Mouse (Mus musculus): ENCODE results near the gene Coro6. TPM values are rescaled to one million over a fixed set of nuclear protein-coding genes. Genes with fewer than 3 reads are reported as not detected.

Gene Coro6
- polyA plus RNA-seq, 1 experiment from 2014 or later, result 0.39 TPM

GRCm38 (mm10) chr11:77516553-77517425 lies 54.6 kb downstream of the Coro6 start:
- Histone ChIP-seq H3K27me3 (ENCODE audit: control insufficient read depth, insufficient read depth, low read length) (peaks cover 27% of the 10 kb centered on the region), H3K4me2 (replicated peaks; ENCODE audit: low read depth, low read length) (no peak overlapping the region), H3K36me3 (ENCODE audit: control insufficient read depth, insufficient read depth, low read length) (no peaks in the 10 kb centered on the region), H3K9me3 (ENCODE audit: control insufficient read depth, low read length) (no peaks in the 10 kb centered on the region), H3K27ac (ENCODE audit: low read depth, low read length) (no peak overlapping the region), H3K4me1 (ENCODE audit: control insufficient read depth, insufficient read depth, low read length) (peaks cover 23% of the 10 kb centered on the region), H3K4me3 (ENCODE audit: low read length) (no peak overlapping the region), H3K9ac (ENCODE audit: low read depth, low read length) (no peak overlapping the region)
- 51% methylated on average over 5 of the region's 5 CpGs for WGBS
- no peak for ATAC-seq (ENCODE audit: low FRiP score, low TSS enrichment)

- WGBS, result 76% methylated on average over 27 of the region's 27 CpGs
- Histone ChIP-seq H3K9me3 (ENCODE audit: control insufficient read depth, low read length) (no peaks in the 10 kb centered on the region), H3K4me1 (ENCODE audit: control insufficient read depth, insufficient read depth, low read length) (peaks cover 19% of the 10 kb centered on the region; the same call in 1 of the 2 replicates), H3K27ac (ENCODE audit: low read depth, low read length) (no peak overlapping the region), H3K9ac (ENCODE audit: low read depth, low read length) (no peak overlapping the region), H3K4me3 (ENCODE audit: low read length) (no peak overlapping the region), H3K4me2 (replicated peaks; ENCODE audit: low read depth, low read length) (no peak overlapping the region), H3K36me3 (ENCODE audit: control insufficient read depth, insufficient read depth, low read length) (no peaks in the 10 kb centered on the region), H3K27me3 (ENCODE audit: control insufficient read depth, insufficient read depth, low read length) (peaks cover 27% of the 10 kb centered on the region)
- ATAC-seq (ENCODE audit: low FRiP score, low TSS enrichment), result no peak
These were observed 56.0 kb downstream of the Coro6 start for GRCm38 (mm10) chr11:77518051-77518798.

GRCm38 (mm10) chr11:77519043-77519442 lies 56.8 kb downstream of the Coro6 start, which contains the start of gene Gm10392:
Gene Gm10392 (minus strand): TSS chr11:77519198.
- Histone ChIP-seq H3K4me1 (ENCODE audit: control insufficient read depth, insufficient read depth, low read length) (peaks cover 19% of the 10 kb centered on the region; the same call in 1 of the 2 replicates), H3K27ac (ENCODE audit: low read depth, low read length) (no peak within 1 kb of the TSS), H3K9me3 (ENCODE audit: control insufficient read depth, low read length) (no peaks in the 10 kb centered on the region), H3K9ac (ENCODE audit: low read depth, low read length) (no peak within 1 kb of the TSS), H3K4me3 (ENCODE audit: low read length) (no peak within 1 kb of the TSS), H3K36me3 (ENCODE audit: control insufficient read depth, insufficient read depth, low read length) (no peaks in the 10 kb centered on the region), H3K4me2 (replicated peaks; ENCODE audit: low read depth, low read length) (no peak within 1 kb of the TSS), H3K27me3 (ENCODE audit: control insufficient read depth, insufficient read depth, low read length) (peaks cover 27% of the 10 kb centered on the region)
- 71% methylated on average over 5 of the region's 5 CpGs for WGBS
- ATAC-seq (ENCODE audit: low FRiP score, low TSS enrichment), result no peak

Other genes starting within 250 kb of the Coro6 start
- gene Ssh2, start 246.1 kb upstream of the Coro6 start, polyA plus RNA-seq (2014; fragmentation: Nextera tagmentation; extraction: Ambion mirVana), result 5.8 and 10.2 TPM in 2 replicates
- gene Ankrd13b, start 27.3 kb downstream of the Coro6 start, polyA plus RNA-seq (2014; fragmentation: Nextera tagmentation; extraction: Ambion mirVana), result 6.8 and 8.6 TPM in 2 replicates
- 18.1 and 19.3 TPM in 2 replicates for gene Git1, start 31.2 kb downstream of the Coro6 start, polyA plus RNA-seq (2014; fragmentation: Nextera tagmentation; extraction: Ambion mirVana)
- gene Abhd15, start 52.7 kb downstream of the Coro6 start, polyA plus RNA-seq (2014; fragmentation: Nextera tagmentation; extraction: Ambion mirVana), result 1.4 and 2.6 TPM in 2 replicates
- 36.9 and 37.4 TPM in 2 replicates for gene Trp53i13, start 53.6 kb downstream of the Coro6 start, polyA plus RNA-seq (2014; fragmentation: Nextera tagmentation; extraction: Ambion mirVana)
- not detected in 2 replicates for gene Gm10392, start 56.8 kb downstream of the Coro6 start, polyA plus RNA-seq (2014; fragmentation: Nextera tagmentation; extraction: Ambion mirVana)
- 21.4 and 23.7 TPM in 2 replicates for gene Taok1, start 145.4 kb downstream of the Coro6 start, polyA plus RNA-seq (2014; fragmentation: Nextera tagmentation; extraction: Ambion mirVana)
- gene Nufip2, start 223.7 kb downstream of the Coro6 start, polyA plus RNA-seq (2014; fragmentation: Nextera tagmentation; extraction: Ambion mirVana), result 9.2 and 9.7 TPM in 2 replicates